Mouse (Mus musculus): ENCODE results near the gene Chmp1a.

DNA sequence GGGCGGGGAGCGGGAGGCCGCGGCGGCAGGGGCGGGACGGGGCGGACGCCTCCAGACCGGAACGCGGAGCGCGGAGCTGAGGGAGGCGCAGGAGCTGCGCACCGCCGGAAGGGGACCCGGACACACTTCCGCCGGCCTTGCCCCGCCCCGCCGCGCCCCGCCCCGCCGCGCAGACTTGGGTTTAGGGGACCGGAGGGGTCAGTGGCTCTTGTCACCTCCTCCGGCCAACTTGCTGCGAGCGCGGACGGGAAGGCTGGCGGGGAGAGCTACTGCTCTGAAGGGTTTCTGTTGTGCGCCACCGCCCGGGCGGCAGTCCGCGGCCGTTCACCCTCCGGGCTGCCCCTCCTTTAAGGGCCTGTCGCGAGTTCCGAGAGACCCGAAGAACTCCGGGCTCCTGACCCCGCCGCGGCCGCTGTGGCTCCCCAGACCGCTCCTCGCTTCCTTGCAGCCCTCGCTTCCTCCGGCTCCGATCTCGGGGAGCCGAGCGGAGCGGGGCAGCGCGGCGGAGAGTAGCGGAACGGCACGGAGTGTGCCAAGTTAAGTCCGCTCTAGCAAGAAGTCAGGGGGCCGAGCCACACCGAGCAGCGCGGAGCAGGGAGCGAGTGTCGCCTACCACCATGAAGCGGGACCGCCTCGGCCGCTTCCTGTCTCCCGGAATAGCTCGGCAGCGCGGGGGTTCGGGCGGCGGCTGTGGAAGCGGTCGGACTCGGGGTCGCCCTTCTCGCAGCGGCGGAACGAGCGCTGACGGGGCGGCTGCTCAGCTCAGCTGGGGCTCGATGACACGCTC, 41.7 kb upstream of the Chmp1a start, which contains the start of the genes Zfp276 and Vps9d1:
- TF ChIP-seq CTCF (IDR thresholded peaks at IDR 0.05; ENCODE audit: control insufficient read depth, insufficient read depth, insufficient read length) (no peak), MAX (IDR thresholded peaks at IDR 0.05) (no peak), FOSL1 (IDR thresholded peaks at IDR 0.05; ENCODE audit: insufficient read depth, low read length, poor library complexity, severe bottlenecking) (no peak), MYOG (IDR thresholded peaks at IDR 0.05; ENCODE audit: control insufficient read depth, extremely low read depth, insufficient read length) (no peak)

Data from C2C12 (cell line).